Mouse (Mus musculus) spleen, adult 2 months (tissue): ENCODE measurements around the gene Insl5.

Experiments used
- CTCF ChIP-seq: fragments of 200-500 bp; IDR thresholded peaks from 2 replicates; pipeline ENCODE4 v1.5.1; 2011; ENCODE audit warnings: mild to moderate bottlenecking, inconsistent platforms; ENCODE audit not compliant: insufficient read depth, insufficient read length, insufficient replicate concordance; ENCODE audit errors: extremely low read depth
- POLR2A ChIP-seq: fragments of 200-500 bp; IDR thresholded peaks from 2 replicates; pipeline ENCODE4 v1.6.1; 2011; ENCODE audit warnings: low read depth, low read length, inconsistent platforms

- TF ChIP-seq POLR2A (no peak), CTCF (no peak)
These were observed 38.3 kb upstream of the Insl5 start for GRCm38 (mm10) chr4:103064976-103065375.
